9 mouse cellular contexts compared by ENCODE assay signal in the genomic region with DNA sequence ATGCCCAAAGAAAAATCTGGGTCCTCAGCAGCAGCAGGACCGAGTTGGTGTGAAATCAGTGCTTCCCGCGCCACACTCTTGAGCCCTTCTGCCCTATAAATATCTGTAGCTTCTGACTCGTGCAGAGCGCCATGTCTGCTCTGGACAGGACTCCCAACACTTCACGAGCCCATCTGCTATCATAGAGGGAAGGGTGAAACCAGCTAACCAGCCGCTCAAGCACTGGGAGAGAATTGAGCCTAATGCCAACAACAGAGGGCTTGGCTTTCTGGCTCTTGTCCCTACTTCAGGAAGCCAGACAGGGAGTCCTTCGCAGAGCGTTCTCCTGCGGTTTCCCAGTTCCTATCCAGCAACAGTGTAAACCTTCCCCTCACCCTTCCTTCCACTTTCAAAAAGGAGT. TPM values are rescaled to one million over a fixed set of nuclear protein-coding genes. Genes with fewer than 3 reads are reported as not detected.
A peak's percentile ranks its signal among the peaks of the same experiment; 100 is the strongest.
DNase-seq lines count a peak whose midpoint lies in the region; ATAC-seq and TF ChIP-seq lines count a peak whose summit lies in the region.
"Had no signal": no experiment of that assay in that cellular context is flagged by ENCODE, and none has a peak within 500 bp of the region (broad histone marks: within the 10 kb centered on the region; RNA-seq: fewer than 3 reads in every experiment).

No protein-coding gene starts in this region.

- WGBS in cerebellum, adult 2 months, result 9% methylated on average over 10 of the region's 10 CpGs
- 25% methylated on average over 10 of the region's 10 CpGs for WGBS in heart, embryonic 11.5 days (ENCODE audit: insufficient replicate concordance)
- WGBS in lung, embryonic 16.5 days, result 27% methylated on average over 10 of the region's 10 CpGs

- no peak overlapping the region for H3K4me3 ChIP-seq in layer of hippocampus, adult 2 months
- no peak overlapping the region for H3K4me3 ChIP-seq in cerebellum, adult 2 months (replicated peaks; ENCODE audit: insufficient read depth, low read depth, low read length)
- no peak overlapping the region for H3K4me3 ChIP-seq in heart, embryonic 11.5 days (ENCODE audit: low read depth, low read length)
- no peak overlapping the region for H3K4me3 ChIP-seq in lung, embryonic 16.5 days (ENCODE audit: low read length)

- peak overlapping the region; percentile 2; the same call in 1 of the 2 replicates for H3K9ac ChIP-seq in heart, embryonic 11.5 days (ENCODE audit: low read depth, low read length)
- peak overlapping the region; percentile 25; the same call in 1 of the 2 replicates for H3K9ac ChIP-seq in lung, embryonic 16.5 days (ENCODE audit: low read length)

- no peak for TF ChIP-seq CTCF in layer of hippocampus, adult 2 months (conservative IDR thresholded peaks at IDR 0.05)
- no peak for TF ChIP-seq CTCF in cerebellum, adult 2 months (IDR thresholded peaks at IDR 0.05; ENCODE audit: borderline replicate concordance, insufficient read depth, low read depth, low read length)

- TF ChIP-seq POLR2A in cerebellum, adult 2 months (IDR thresholded peaks at IDR 0.05; ENCODE audit: borderline replicate concordance, insufficient read depth, low read length), result no peak

- H3K36me3 ChIP-seq in heart, embryonic 11.5 days (ENCODE audit: control insufficient read depth, insufficient read depth, low read length), result no peaks in the 10 kb centered on the region
- no peaks in the 10 kb centered on the region for H3K36me3 ChIP-seq in lung, embryonic 16.5 days (ENCODE audit: control insufficient read depth, insufficient read depth, low read length)

- no peaks in the 10 kb centered on the region for H3K27me3 ChIP-seq in cerebellum, adult 2 months (ENCODE audit: control insufficient read depth, insufficient read depth, low read length)
- H3K27me3 ChIP-seq in heart, embryonic 11.5 days (ENCODE audit: control insufficient read depth, insufficient read depth, low read length), result no peaks in the 10 kb centered on the region
- H3K27me3 ChIP-seq in lung, embryonic 16.5 days (ENCODE audit: control insufficient read depth, insufficient read depth, low read depth, low read length), result no peaks in the 10 kb centered on the region

- H3K4me2 ChIP-seq in heart, embryonic 11.5 days, result peak overlapping the region; percentile 48
- H3K4me2 ChIP-seq in lung, embryonic 16.5 days (ENCODE audit: low read depth, low read length), result peak overlapping the region; percentile 10

- peak overlapping the region; percentile 69 for H3K27ac ChIP-seq in layer of hippocampus, adult 2 months
- peak overlapping the region; percentile 91 for H3K27ac ChIP-seq in cerebellum, adult 2 months (ENCODE audit: insufficient read depth, low read length)
- peak overlapping the region; percentile 87 for H3K27ac ChIP-seq in heart, embryonic 11.5 days (ENCODE audit: low read depth, low read length)
- peak overlapping the region; percentile 79 for H3K27ac ChIP-seq in lung, embryonic 16.5 days (ENCODE audit: low read length)
- H3K27ac ChIP-seq: macrophage had no signal

- H3K9me3 ChIP-seq in heart, embryonic 11.5 days (replicated peaks; ENCODE audit: control insufficient read depth, low read length), result no peaks in the 10 kb centered on the region
- H3K9me3 ChIP-seq in lung, embryonic 16.5 days (ENCODE audit: control insufficient read depth, low read length), result no peaks in the 10 kb centered on the region

- no peak for DNase-seq in layer of hippocampus, adult 2 months (ENCODE audit: low spot score in 2 of 2)
- DNase-seq in layer of hippocampus, postnatal 25 days (ENCODE audit: extremely low spot score in 1 of 2, low spot score in 1 of 2), result no peak
- DNase-seq in cerebellum, adult 2 months, result peak; percentile 79 to 91
- no peak for DNase-seq in gastrocnemius, adult 18-20 months (ENCODE audit: low spot score)
- DNase-seq in thymus, postnatal 25 days, result no peak
- no peak for DNase-seq in ovary, postnatal 36 days (ENCODE audit: low spot score)

- H3K4me1 ChIP-seq in cerebellum, adult 2 months (ENCODE audit: control insufficient read depth, insufficient read depth, low read length), result peaks cover 52% of the 10 kb centered on the region
- H3K4me1 ChIP-seq in heart, embryonic 11.5 days (ENCODE audit: control insufficient read depth, insufficient read depth, low read length), result peaks cover 58% of the 10 kb centered on the region
- peaks cover 63% of the 10 kb centered on the region for H3K4me1 ChIP-seq in lung, embryonic 16.5 days (replicated peaks; ENCODE audit: control insufficient read depth, insufficient read depth, low read length)

- ATAC-seq in heart, embryonic 11.5 days (replicated peaks; ENCODE audit: insufficient number of reproducible peaks, low FRiP score, low TSS enrichment), result no peak
- peak; percentile 19; the same call in 1 of the 2 replicates for ATAC-seq in lung, embryonic 16.5 days (ENCODE audit: low read depth)

RNA-seq across cellular contexts. Expression of a gene that starts 30.4 kb away (rescaled TPM):
- total RNA-seq in layer of hippocampus, adult 2 months (2021), result 100 to 1,000 TPM; 119 to 127 TPM
- total RNA-seq in layer of hippocampus, postnatal 25 days (2021), result 100 to 1,000 TPM; 102 to 130 TPM
- polyA plus RNA-seq in cerebellum, adult 2 months (2012; rRNA removed), result 75.3 and 76.2 TPM in 2 replicates
- polyA plus RNA-seq in heart, embryonic 11.5 days (2014; fragmentation: Nextera tagmentation; extraction: Ambion mirVana), result 34.5 and 35.0 TPM in 2 replicates
- polyA plus RNA-seq in lung, embryonic 16.5 days (2015; fragmentation: Nextera tagmentation; extraction: Ambion mirVana), result 33.4 and 35.0 TPM in 2 replicates
- total RNA-seq in gastrocnemius, adult 18-20 months (2021), result 10 to 100 TPM; 34.4 to 39.5 TPM

RNA-seq across cellular contexts. Expression of a gene that starts 44.2 kb away (rescaled TPM):
- 10 to 100 TPM; 17.0 to 18.2 TPM for total RNA-seq in layer of hippocampus, adult 2 months (2021)
- total RNA-seq in layer of hippocampus, postnatal 25 days (2021), result 10 to 100 TPM; 17.4 to 20.0 TPM
- 8.7 and 9.2 TPM in 2 replicates for polyA plus RNA-seq in cerebellum, adult 2 months (2012; rRNA removed)
- 8.4 and 9.5 TPM in 2 replicates for polyA plus RNA-seq in heart, embryonic 11.5 days (2014; fragmentation: Nextera tagmentation; extraction: Ambion mirVana)
- 5.9 and 8.5 TPM in 2 replicates for polyA plus RNA-seq in lung, embryonic 16.5 days (2015; fragmentation: Nextera tagmentation; extraction: Ambion mirVana)
- total RNA-seq in gastrocnemius, adult 18-20 months (2021), result 1 to 10 TPM; 2.2 to 2.7 TPM

Comparison
In these comparisons a context has a peak if more than half of its experiments do, and no peak if none do; other contexts are left out.
1. DNase-seq: peak in cerebellum, adult 2 months (2 of 2); none in layer of hippocampus, adult 2 months (0 of 2), layer of hippocampus, postnatal 25 days (0 of 2), gastrocnemius, adult 18-20 months (single experiment), thymus, postnatal 25 days (single experiment) and ovary, postnatal 36 days (single experiment).
2. RNA of a gene that starts 44.2 kb away (total RNA-seq): 17.4 to 20.0 TPM in layer of hippocampus, postnatal 25 days and 17.0 to 18.2 TPM in layer of hippocampus, adult 2 months; 2.2 to 2.7 TPM in gastrocnemius, adult 18-20 months; every median in the first group is over 4 times any median in the second.
3. Peak in every context shown above with its lines, with median percentiles within 50 percentile points of each other: H3K27ac ChIP-seq.